Mouse (Mus musculus): ENCODE results near the gene Usp34.
"Not testable (repeated sequence)": the region's sequence is repeated elsewhere in the genome, so short reads cannot be mapped to it uniquely, and the experiment has no call there.

DNA sequence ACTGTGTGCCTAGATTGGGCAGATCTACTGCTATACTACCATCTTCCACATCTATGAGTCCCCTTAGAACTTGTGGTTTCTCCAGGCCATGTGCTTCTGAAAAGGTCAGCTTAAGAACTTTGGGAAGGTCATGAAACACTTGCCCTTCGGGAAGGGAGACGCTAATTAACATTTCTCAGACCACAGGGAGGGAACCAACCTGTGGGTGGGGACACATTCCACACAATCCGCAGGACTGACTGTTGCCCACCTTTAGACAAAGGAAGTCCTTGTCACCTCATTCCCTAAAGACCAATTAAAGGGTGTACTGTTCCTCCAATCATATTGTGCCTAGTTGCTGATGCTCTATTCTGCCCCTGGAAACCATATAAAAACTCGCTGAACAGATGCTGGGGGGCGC is 198.1 kb downstream of the Usp34 start:
- TF ChIP-seq POLR2A (IDR thresholded peaks at IDR 0.05; ENCODE audit: low read depth, low read length); CTCF (IDR thresholded peaks at IDR 0.05; ENCODE audit: extremely low read depth, insufficient read depth, insufficient read length, insufficient replicate concordance): not testable (repeated sequence)
